Mouse (Mus musculus): ENCODE results near the gene Hbb-bh1. TPM values are rescaled to one million over a fixed set of nuclear protein-coding genes. Genes with fewer than 3 reads are reported as not detected.

Gene Hbb-bh1
- total RNA-seq (2021) = not detected
- long read RNA-seq, experiment 1 = 0 reads
- long read RNA-seq, experiment 2 = 0 reads

- no peak for DNase-seq (ENCODE audit: extremely low spot score in 1 of 2, low spot score in 2 of 2)
- no peak within 1 kb of the TSS for H3K4me3 ChIP-seq
- intact Hi-C loops (cut with DNase I) = no loop called here
- TF ChIP-seq CTCF (IDR thresholded peaks at IDR 0.05) = no peak
- H3K27ac ChIP-seq = no peak within 1 kb of the TSS
Observed at GRCm38 (mm10) chr7:103843034-103843433, at the start of gene Hbb-bh1. Gene Hbb-bh1, minus strand, starts transcription at chr7:103843164.

- Histone ChIP-seq H3K4me3 (no peak within 1 kb of the TSS), H3K27ac (no peak within 1 kb of the TSS)
- no peak for TF ChIP-seq CTCF (IDR thresholded peaks at IDR 0.05)
- no peak for DNase-seq (ENCODE audit: extremely low spot score in 1 of 2, low spot score in 2 of 2)
- intact Hi-C loops (cut with DNase I) = no loop called here
Observed at GRCm38 (mm10) chr7:103886152-103886551, 43.2 kb upstream of the Hbb-bh1 start, which contains the start of gene Olfr66. Gene Olfr66, minus strand, starts transcription at chr7:103886252.

GRCm38 (mm10) chr7:103877093-103877492 is 34.1 kb upstream of the Hbb-bh1 start:
- no peak overlapping the region for H3K4me3 ChIP-seq
- intact Hi-C loops (cut with DNase I) = no loop called here
- TF ChIP-seq CTCF (IDR thresholded peaks at IDR 0.05) = no peak
- DNase-seq (ENCODE audit: extremely low spot score in 1 of 2, low spot score in 2 of 2) = no peak
- H3K27ac ChIP-seq = no peak overlapping the region

- Histone ChIP-seq H3K27ac (no peak overlapping the region), H3K4me3 (no peak overlapping the region)
- DNase-seq (ENCODE audit: extremely low spot score in 1 of 2, low spot score in 2 of 2) = no peak
- peak; percentile 11; the same call in 1 of the 2 replicates for TF ChIP-seq CTCF (IDR thresholded peaks at IDR 0.05)
- intact Hi-C loops (cut with DNase I) = loop anchor here (5.0 kb wide), 1 partner anchor 1207 kb away; no protein-coding TSS in a partner anchor
Observed at GRCm38 (mm10) chr7:103874451-103874850, 31.5 kb upstream of the Hbb-bh1 start.

- Histone ChIP-seq H3K4me3 (no peak overlapping the region), H3K27ac (no peak overlapping the region)
- TF ChIP-seq CTCF (IDR thresholded peaks at IDR 0.05) = peak; percentile 57
- intact Hi-C loops (cut with DNase I) = loop anchor here (2.0 to 5.0 kb wide), 2 partner anchors 1206 to 1360 kb away; no protein-coding TSS in a partner anchor
- no peak for DNase-seq (ENCODE audit: extremely low spot score in 1 of 2, low spot score in 2 of 2)
Observed at GRCm38 (mm10) chr7:103873064-103873463, 30.1 kb upstream of the Hbb-bh1 start.

- no peak for DNase-seq (ENCODE audit: extremely low spot score in 1 of 2, low spot score in 2 of 2)
- H3K4me3 ChIP-seq = no peak overlapping the region
- intact Hi-C loops (cut with DNase I) = loop anchor here (5.0 kb wide), 1 partner anchor 1203 kb away; no protein-coding TSS in a partner anchor
Observed at GRCm38 (mm10) chr7:103870667-103871066, 27.7 kb upstream of the Hbb-bh1 start.

GRCm38 (mm10) chr7:103865716-103866115 is 22.8 kb upstream of the Hbb-bh1 start:
- intact Hi-C loops (cut with DNase I) = no loop called here
- no peak overlapping the region for H3K4me3 ChIP-seq
- TF ChIP-seq CTCF (IDR thresholded peaks at IDR 0.05) = no peak
- DNase-seq (ENCODE audit: extremely low spot score in 1 of 2, low spot score in 2 of 2) = no peak
- no peak overlapping the region for H3K27ac ChIP-seq

More at GRCm38 (mm10) chr7:103870667-103871066, 27.7 kb upstream of the Hbb-bh1 start:
- TF ChIP-seq CTCF (IDR thresholded peaks at IDR 0.05) = no peak
- H3K27ac ChIP-seq = no peak overlapping the region

- no peak for DNase-seq (ENCODE audit: extremely low spot score in 1 of 2, low spot score in 2 of 2)
- Histone ChIP-seq H3K4me3 (no peak overlapping the region), H3K27ac (no peak overlapping the region)
- TF ChIP-seq CTCF (IDR thresholded peaks at IDR 0.05) = no peak
- intact Hi-C loops (cut with DNase I) = no loop called here
Observed at GRCm38 (mm10) chr7:103861531-103861930, 18.6 kb upstream of the Hbb-bh1 start.

- no peak for DNase-seq (ENCODE audit: extremely low spot score in 1 of 2, low spot score in 2 of 2)
- intact Hi-C loops (cut with DNase I) = no loop called here
- no peak overlapping the region for H3K4me3 ChIP-seq
- TF ChIP-seq CTCF (IDR thresholded peaks at IDR 0.05) = no peak
- H3K27ac ChIP-seq = no peak overlapping the region
Observed at GRCm38 (mm10) chr7:103860855-103861254, 17.9 kb upstream of the Hbb-bh1 start.

- Histone ChIP-seq H3K4me3 (no peak overlapping the region), H3K27ac (no peak overlapping the region)
- intact Hi-C loops (cut with DNase I) = no loop called here
- DNase-seq (ENCODE audit: extremely low spot score in 1 of 2, low spot score in 2 of 2) = no peak
- TF ChIP-seq CTCF (IDR thresholded peaks at IDR 0.05) = no peak
Observed at GRCm38 (mm10) chr7:103859076-103859475, 16.1 kb upstream of the Hbb-bh1 start.

- no peak for DNase-seq (ENCODE audit: extremely low spot score in 1 of 2, low spot score in 2 of 2)
- Histone ChIP-seq H3K27ac (no peak overlapping the region), H3K4me3 (no peak overlapping the region)
- intact Hi-C loops (cut with DNase I) = no loop called here
- TF ChIP-seq CTCF (IDR thresholded peaks at IDR 0.05) = no peak
Observed at GRCm38 (mm10) chr7:103854669-103855068, 11.7 kb upstream of the Hbb-bh1 start.

- Histone ChIP-seq H3K27ac (no peak within 1 kb of the TSS), H3K4me3 (no peak within 1 kb of the TSS)
- no peak for DNase-seq (ENCODE audit: extremely low spot score in 1 of 2, low spot score in 2 of 2)
- intact Hi-C loops (cut with DNase I) = no loop called here
- TF ChIP-seq CTCF (IDR thresholded peaks at IDR 0.05) = no peak
Observed at GRCm38 (mm10) chr7:103853090-103853489, 10.1 kb upstream of the Hbb-bh1 start, which contains the start of gene Hbb-y. Gene Hbb-y, minus strand, starts transcription at chr7:103853216.
